Mouse (Mus musculus) bone marrow macrophage, adult 2 months (primary cell): ENCODE results near the gene Lce1a2. TPM values are rescaled to one million over a fixed set of nuclear protein-coding genes. Genes with fewer than 3 reads are reported as not detected.

ENCODE experiments used
- H3K27ac ChIP-seq: 2 replicates; pipeline ENCODE4 v1.5.1; 2012; ENCODE audit warnings: low read depth, low read length; ENCODE audit not compliant: insufficient read depth
- H3K4me1 ChIP-seq: 2 replicates; pipeline ENCODE4 v1.6.1; 2012; ENCODE audit warnings: low read length; ENCODE audit not compliant: control insufficient read depth, insufficient read depth
- H3K4me3 ChIP-seq: 2 replicates; pipeline ENCODE4 v1.5.1; 2012; ENCODE audit warnings: mild to moderate bottlenecking, low read length, moderate library complexity; ENCODE audit not compliant: insufficient read depth
- CTCF ChIP-seq: IDR thresholded peaks from 2 replicates; pipeline ENCODE4 v1.5.1; 2012; ENCODE audit warnings: low read depth, mild to moderate bottlenecking, low read length, moderate library complexity
- POLR2A ChIP-seq: IDR thresholded peaks from 2 replicates; pipeline ENCODE4 v1.6.1; 2012; ENCODE audit warnings: mild to moderate bottlenecking, low read depth, low read length, borderline replicate concordance
- polyA plus RNA-seq: library from polyadenylated mRNA; stranded (reverse); fragments of >200 nt; gene quantifications from 2 replicates; pipeline ENCODE4 v1.2.4, GENCODE M21; 2012; ENCODE audit not compliant: missing spikeins, insufficient read depth, insufficient read length

Gene Lce1a2
- polyA plus RNA-seq, 1 experiment = not detected

DNA sequence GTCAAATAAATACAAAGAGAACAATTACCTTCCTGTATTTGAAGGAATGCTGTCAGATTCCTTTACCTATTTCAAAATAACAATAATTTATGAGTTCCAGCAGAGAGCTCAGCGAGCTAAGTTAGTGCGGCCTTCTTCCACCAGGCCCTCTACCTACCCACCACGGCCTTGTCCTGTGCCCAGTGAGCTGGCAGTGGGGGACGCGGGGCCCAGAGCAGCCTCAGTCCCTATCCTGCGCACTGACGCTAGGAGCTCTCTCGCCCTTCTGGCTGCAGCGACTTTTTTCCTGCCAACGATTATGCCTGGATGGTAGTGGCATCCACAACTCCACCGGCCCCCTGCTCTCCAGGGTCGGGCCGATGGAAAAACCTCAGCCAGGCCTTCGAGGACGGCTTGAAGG is 30.3 kb downstream of the Lce1a2 start:
- no peak overlapping the region for H3K27ac ChIP-seq
- H3K4me1 ChIP-seq = no peaks in the 10 kb centered on the region
- no peak overlapping the region for H3K4me3 ChIP-seq
- TF ChIP-seq POLR2A (no peak), CTCF (no peak)

GRCm38 (mm10) chr3:92638653-92638991 is 31.5 kb downstream of the Lce1a2 start:
- TF ChIP-seq CTCF = no peak
- no peak for TF ChIP-seq POLR2A
- no peak overlapping the region for H3K4me3 ChIP-seq

GRCm38 (mm10) chr3:92637745-92638652 is 32.1 kb downstream of the Lce1a2 start:
- Histone ChIP-seq H3K4me1 (no peaks in the 10 kb centered on the region), H3K27ac (no peak overlapping the region), H3K4me3 (no peak overlapping the region)
- TF ChIP-seq CTCF (no peak), POLR2A (no peak)

More at GRCm38 (mm10) chr3:92638653-92638991, 31.5 kb downstream of the Lce1a2 start:
- Histone ChIP-seq H3K27ac (no peak overlapping the region), H3K4me1 (no peaks in the 10 kb centered on the region)

DNA sequence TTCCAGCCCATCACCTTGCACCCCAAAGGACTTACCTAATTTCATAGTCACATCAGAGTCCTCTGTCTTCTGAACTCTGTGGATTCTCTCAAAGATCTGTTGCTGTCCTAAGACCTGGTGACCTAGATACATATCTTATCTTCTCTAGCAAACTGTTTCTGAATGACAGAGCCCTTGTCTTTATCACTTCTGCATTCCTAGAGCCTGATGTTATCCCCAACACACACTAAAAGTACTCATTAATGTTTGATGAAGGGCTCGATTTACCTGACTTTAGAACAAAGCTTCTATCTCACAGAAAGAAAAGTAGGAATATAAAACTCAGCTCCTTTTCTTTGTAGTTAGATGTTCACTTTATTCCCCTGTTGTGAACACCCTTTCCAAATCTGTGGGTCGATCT is 48.6 kb downstream of the Lce1a2 start, which contains the start of gene Lce6a:
TSS of gene Lce6a (minus strand) at position 101 of the 400 bp plus-strand sequence.
- Histone ChIP-seq H3K4me1 (no peaks in the 10 kb centered on the region), H3K27ac (no peak within 1 kb of the TSS), H3K4me3 (no peak within 1 kb of the TSS)
- TF ChIP-seq POLR2A (no peak), CTCF (no peak)

Other genes with a start within 250 kb of the Lce1a2 start
- 4.2 and 17.1 TPM in 2 replicates for gene Gm9774, start 240.9 kb downstream of the Lce1a2 start, polyA plus RNA-seq
- not detected in 2 replicates for gene Sprr2k, start 237.7 kb downstream of the Lce1a2 start, polyA plus RNA-seq
- gene Sprr1b, start 231.5 kb downstream of the Lce1a2 start, polyA plus RNA-seq = not detected in 2 replicates
- gene Sprr3, start 211.6 kb downstream of the Lce1a2 start, polyA plus RNA-seq = not detected in 2 replicates
- gene Sprr1a, start 184.4 kb downstream of the Lce1a2 start, polyA plus RNA-seq = not detected in 2 replicates
- gene Sprr4, start 169.8 kb downstream of the Lce1a2 start, polyA plus RNA-seq = not detected in 2 replicates
- not detected in 2 replicates for gene 2310046K23Rik, start 135.8 kb downstream of the Lce1a2 start, polyA plus RNA-seq
- gene Ivl, start 96.6 kb downstream of the Lce1a2 start, polyA plus RNA-seq = not detected in 2 replicates
- gene Smcp, start 81.3 kb downstream of the Lce1a2 start, polyA plus RNA-seq = not detected in 2 replicates
- not detected in 2 replicates for gene 2210017I01Rik, start 62.8 kb downstream of the Lce1a2 start, polyA plus RNA-seq
- gene Lce6a, start 48.7 kb downstream of the Lce1a2 start, polyA plus RNA-seq = not detected in 2 replicates
- gene Lce1a1, start 22.0 kb downstream of the Lce1a2 start, polyA plus RNA-seq = not detected in 2 replicates
- gene Lce1b, start 13.4 kb downstream of the Lce1a2 start, polyA plus RNA-seq = not detected in 2 replicates
- not detected in 2 replicates for gene Lce1c, start 8.9 kb upstream of the Lce1a2 start, polyA plus RNA-seq
- not detected in 2 replicates for gene Lce1d, start 16.9 kb upstream of the Lce1a2 start, polyA plus RNA-seq
- not detected in 2 replicates for gene Lce1e, start 38.8 kb upstream of the Lce1a2 start, polyA plus RNA-seq
- gene Lce1f, start 50.0 kb upstream of the Lce1a2 start, polyA plus RNA-seq = not detected in 2 replicates
- not detected in 2 replicates for gene Gm38119, start 68.8 kb upstream of the Lce1a2 start, polyA plus RNA-seq
- gene Lce1g, start 82.0 kb upstream of the Lce1a2 start, polyA plus RNA-seq = not detected in 2 replicates
- gene Lce1h, start 94.8 kb upstream of the Lce1a2 start, polyA plus RNA-seq = not detected in 2 replicates
- not detected in 2 replicates for gene Lce1i, start 108.6 kb upstream of the Lce1a2 start, polyA plus RNA-seq
- not detected in 2 replicates for gene Lce1j, start 120.2 kb upstream of the Lce1a2 start, polyA plus RNA-seq
- not detected in 2 replicates for gene Lce1k, start 137.6 kb upstream of the Lce1a2 start, polyA plus RNA-seq
- gene Kprp, start 156.9 kb upstream of the Lce1a2 start, polyA plus RNA-seq = not detected in 2 replicates
- not detected in 2 replicates for gene Lce1l, start 181.0 kb upstream of the Lce1a2 start, polyA plus RNA-seq
- gene 2310050C09Rik, start 199.9 kb upstream of the Lce1a2 start, polyA plus RNA-seq = not detected in 2 replicates